Mouse (Mus musculus) lung, adult 2 months (tissue): ENCODE data around the gene Ccdc186.

Experiments used
- CTCF ChIP-seq: fragments of 200-500 bp; IDR thresholded peaks from 2 replicates; pipeline ENCODE4 v1.5.1; 2011; ENCODE audit warnings: mild to moderate bottlenecking, low read length, control low read depth; ENCODE audit not compliant: insufficient read depth
- POLR2A ChIP-seq: fragments of 200-500 bp; IDR thresholded peaks from 2 replicates; pipeline ENCODE4 v1.6.1; 2011; ENCODE audit warnings: low read depth, mild to moderate bottlenecking, control low read depth, low read length, borderline replicate concordance; ENCODE audit errors: extremely low read depth

- TF ChIP-seq CTCF (no peak), POLR2A (no peak)
Measured at GRCm38 (mm10) chr19:56800226-56800625, 21.8 kb downstream of the Ccdc186 start.
